Mouse (Mus musculus): ENCODE data around the gene Psap.

Psap gene

DNA sequence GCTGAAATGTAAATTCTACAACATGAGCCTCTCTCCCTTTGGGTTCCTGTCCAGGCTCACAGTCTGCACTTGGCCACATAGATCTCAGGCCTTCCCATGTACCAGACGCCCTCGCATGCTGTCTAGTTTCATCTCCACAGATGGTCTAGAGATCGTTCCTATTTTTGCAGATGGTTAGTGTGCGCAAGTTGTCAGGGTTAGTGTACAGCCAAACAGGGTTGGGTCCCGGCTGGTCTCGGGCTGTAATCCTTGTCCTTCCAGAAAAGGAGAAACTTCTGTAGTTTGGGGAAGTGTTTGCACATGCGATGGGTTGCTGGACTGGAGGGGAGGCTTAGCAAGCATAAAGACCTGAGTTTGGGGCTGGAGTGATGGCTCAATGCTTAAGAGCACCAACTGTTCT, 9.1 kb downstream of the Psap start:
- CTCF ChIA-PET, result no interaction called here

DNA sequence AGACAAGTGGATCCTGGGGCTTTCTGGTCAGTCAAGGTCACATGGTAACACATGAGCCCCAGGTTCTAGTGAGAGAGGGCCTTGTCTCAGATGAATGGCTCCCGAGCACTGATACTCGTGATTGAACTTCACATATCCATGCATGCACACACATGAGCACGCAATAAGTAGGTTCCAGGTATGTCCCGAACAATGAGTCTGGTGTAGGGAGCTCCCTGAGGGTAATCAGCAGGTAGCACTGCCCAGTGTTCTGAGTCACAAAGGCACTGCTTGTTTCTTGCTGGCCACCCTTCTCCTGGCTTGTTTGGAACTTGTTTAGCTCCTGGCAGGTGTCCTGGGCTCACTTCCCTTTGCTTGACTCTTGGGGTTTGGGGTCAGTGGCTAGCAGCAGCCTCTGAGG, 9.7 kb downstream of the Psap start:
- CTCF ChIA-PET, result interaction anchor here (0.5 kb wide), 1 partner anchor 10 kb away, joined by 5 read pairs; no protein-coding TSS in a partner anchor

DNA sequence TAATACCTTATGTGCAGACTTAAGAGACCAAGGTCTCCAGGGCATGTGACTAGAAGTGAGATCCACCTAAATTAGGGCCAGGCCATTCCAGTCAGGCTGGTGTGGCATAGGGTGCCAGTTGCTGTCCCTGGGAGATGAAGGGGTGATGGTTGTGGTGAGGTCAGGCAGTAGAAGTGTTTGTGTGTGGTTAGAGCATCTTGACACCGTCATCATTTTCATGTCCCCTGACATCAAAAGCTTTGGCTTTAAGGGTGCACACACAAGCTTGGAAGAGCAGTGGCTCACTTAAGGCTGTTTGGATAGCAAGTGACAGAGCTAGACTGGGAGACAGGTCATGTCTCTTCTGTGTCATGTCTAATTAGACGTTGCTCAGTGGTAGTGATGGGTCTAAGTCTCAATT, 10.3 kb downstream of the Psap start:
- CTCF ChIA-PET, result interaction anchor here (0.5 to 0.6 kb wide), 3 partner anchors 10 to 988 kb away, joined by 5 to 6 read pairs (median 5); no protein-coding TSS in a partner anchor

DNA sequence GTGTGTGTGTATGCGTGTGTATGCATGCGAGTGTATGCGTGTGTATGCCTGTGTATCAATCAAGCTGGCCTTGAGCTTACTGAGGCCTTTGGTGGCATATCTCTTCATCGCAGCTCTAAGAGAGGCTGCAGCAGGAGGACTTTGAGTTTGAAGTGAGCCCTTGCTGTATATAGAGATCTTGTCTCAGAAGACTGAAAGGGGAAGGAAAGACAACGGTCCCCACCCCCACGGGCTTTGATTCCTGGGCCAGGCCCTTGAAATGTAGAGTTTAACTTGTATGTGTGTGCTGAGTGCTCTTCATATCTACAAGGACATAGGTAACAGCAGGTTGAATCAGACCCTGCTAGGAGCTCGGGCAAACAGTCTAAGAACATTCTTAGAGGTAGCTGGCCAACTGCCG, 11.8 kb downstream of the Psap start:
- CTCF ChIA-PET, result interaction anchor here (0.7 to 1.3 kb wide), 3 partner anchors 22 to 44 kb away, joined by 3 to 4 read pairs (median 3); no protein-coding TSS in a partner anchor

DNA sequence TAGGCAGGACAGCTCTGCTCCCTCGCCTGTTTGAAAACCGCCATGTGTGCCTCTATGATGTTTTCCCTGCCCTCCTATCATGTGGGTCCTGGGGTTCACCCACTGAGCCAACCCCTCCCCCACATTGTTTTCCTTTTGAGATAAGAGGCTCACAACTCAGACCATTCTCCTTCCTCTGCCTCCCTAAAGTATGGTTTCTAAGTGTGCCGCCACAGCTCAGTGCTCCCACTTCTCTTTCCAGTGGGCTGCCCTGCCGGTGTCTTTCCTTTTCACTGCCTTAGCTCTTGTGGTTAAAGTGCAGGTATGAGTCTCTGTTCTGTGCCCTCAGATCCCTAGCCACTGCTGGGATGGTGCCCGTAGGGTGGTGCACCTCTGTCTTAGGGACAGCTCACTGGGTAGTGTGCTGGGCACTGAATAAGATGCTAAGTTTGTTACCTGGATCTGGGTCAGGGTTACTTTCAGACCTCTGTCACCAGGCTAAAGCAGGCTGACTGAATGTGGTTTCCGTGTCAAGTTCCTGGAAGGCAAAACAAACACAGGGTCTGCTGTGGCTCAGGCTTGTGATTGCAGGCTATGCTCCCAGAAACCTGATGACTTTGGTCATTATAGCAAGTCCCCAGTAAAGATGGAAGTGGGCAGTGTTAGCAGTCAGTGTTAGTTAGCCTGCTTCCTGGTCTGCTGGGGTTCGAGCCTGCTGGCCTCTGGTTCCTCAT, 12.8 kb downstream of the Psap start:
- CTCF ChIA-PET, result interaction anchor here (0.7 to 1.3 kb wide), 2 partner anchors 30 to 45 kb away, joined by 3 read pairs; no protein-coding TSS in a partner anchor

DNA sequence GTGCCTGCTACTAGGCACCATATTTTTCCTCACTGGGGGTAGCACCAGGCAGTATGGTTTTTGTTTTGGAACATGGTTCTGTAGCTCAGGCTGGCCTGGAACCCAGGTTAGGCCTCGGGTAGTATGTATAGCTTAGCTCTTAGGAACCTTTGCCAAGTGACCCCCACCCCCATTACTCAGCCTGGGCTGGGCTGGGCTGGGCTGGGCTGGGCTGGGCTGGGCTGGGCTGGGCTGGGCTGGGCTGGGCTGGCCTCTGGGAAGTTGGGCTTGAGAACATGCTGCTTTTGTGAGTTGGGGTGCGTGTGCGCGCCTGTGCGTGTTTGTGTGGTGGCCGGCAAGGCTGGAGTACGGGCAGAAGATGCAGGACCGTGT, 13.3 kb downstream of the Psap start:
- CTCF ChIA-PET, result interaction anchor here (1.3 kb wide), 1 partner anchor 45 kb away, joined by 3 read pairs; no protein-coding TSS in a partner anchor

DNA sequence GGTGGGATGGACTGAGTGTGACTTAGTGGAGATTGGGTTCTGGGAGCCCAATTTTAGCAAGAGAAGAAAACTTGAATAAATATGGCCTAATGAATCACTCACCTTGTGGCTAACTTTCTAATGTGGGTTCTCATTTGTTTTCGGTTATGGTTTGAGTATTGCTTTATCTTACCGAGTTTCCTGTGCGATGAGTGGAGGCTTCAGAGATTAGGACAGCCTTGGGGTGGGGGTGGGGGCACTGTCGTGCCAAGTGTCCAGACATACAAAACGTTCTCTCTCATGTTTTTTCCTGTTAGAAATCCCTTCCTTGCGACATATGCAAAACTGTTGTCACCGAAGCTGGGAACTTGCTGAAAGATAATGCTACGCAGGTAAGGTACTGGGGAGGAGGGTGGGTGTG, 14.8 kb downstream of the Psap start:
- CTCF ChIA-PET, result interaction anchor here (0.6 to 0.7 kb wide), 3 partner anchors 10 to 1016 kb away, joined by 3 to 11 read pairs (median 3); no protein-coding TSS in a partner anchor

DNA sequence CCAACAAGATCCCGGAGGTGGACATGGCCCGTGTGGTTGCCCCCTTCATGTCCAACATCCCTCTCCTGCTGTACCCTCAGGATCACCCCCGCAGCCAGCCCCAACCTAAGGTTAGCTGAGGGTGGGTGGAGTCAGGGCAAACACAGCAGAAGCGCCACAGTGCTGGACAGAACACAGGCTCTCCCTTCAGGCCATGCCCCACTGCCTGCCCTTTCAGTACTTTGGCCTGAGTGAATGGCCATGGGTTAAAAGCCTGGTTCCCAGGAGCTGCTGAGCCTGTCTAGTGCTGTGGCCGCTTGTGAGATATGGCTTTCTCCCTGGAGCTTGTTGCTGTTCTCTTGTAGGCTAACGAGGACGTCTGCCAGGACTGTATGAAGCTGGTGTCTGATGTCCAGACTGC, 17.2 kb downstream of the Psap start:
- CTCF ChIA-PET, result no interaction called here

DNA sequence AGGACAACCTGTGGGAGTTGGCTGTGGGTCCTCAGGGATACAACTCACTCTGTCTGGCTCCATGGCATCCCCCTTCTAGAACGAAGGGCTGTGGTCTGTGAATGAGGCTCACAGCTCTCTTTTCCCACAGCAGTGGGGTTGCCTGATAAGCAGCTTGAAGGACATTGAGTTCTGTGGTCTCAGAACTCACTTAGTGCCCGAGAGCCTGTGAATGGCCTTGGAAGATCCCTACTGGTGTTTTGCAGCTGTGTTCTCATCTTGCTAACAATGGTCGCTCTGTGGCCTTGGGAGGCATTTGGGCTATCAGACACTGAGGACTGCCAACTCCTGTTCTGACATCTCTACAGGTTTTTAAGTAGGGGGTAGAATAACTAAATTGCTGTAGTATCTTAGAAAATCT, 17.9 kb downstream of the Psap start:
- CTCF ChIA-PET, result no interaction called here

DNA sequence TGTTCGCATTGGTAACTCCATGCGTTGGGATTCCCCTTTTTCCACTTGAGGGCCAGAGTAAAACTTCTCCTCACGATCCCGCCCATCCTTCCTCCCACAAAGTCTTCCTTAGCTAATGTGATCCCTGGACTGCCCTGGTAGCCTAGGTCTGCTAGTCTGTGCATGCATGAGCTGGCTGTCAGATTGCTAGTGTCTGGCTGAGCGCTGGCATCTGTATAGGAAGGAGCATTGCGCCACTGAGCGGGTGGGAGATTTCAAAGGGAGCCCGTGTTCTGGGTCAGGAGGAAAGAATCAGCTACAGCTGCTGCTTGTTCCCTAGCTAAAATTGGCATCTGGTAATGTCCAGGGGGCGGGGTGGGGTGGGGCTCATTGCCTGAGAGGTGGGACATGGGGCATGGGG, 18.6 kb downstream of the Psap start:
- CTCF ChIA-PET, result interaction anchor here (0.6 to 0.7 kb wide), 3 partner anchors 18 to 123 kb away, joined by 4 to 6 read pairs (median 5); partner anchors contain the start of gene Psap

DNA sequence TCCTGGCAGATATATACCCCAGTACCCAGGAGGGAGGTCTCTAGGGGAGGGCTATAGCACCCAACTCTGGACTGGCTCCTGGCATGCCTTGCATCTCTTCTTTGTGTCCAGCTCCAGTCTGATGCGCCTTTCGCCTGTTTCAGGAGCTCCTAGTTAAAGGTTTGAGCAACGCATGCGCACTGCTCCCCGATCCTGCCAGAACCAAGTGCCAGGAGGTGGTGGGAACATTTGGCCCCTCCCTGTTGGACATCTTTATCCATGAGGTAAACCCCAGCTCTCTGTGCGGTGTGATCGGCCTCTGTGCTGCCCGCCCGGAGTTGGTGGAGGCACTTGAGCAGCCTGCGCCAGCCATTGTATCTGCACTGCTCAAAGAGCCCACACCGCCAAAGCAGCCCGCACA, 22.2 kb downstream of the Psap start:
- CTCF ChIA-PET, result no interaction called here

DNA sequence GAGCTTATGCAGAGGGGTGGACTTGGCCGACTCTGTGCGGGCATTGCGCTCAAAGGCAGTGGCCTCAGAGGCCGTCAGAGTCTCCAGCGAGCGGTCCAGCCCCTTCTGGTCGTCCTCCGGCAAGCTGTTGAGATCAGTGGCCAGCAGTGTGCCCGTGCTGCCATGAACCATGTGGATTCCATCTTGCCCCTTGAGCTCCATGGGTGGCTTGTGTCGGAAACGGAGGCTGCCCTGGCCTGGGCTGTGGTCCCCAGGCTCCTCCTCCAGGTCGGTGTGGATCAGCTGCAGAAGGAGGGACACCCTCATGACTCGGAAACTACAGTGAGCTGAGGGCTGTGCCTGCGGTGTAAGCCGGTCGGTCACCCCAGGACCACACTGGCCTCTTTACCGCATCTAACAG, 26.0 kb downstream of the Psap start:
- CTCF ChIA-PET, result interaction anchor here (1.7 kb wide), 1 partner anchor 138 kb away, joined by 3 read pairs; no protein-coding TSS in a partner anchor

DNA sequence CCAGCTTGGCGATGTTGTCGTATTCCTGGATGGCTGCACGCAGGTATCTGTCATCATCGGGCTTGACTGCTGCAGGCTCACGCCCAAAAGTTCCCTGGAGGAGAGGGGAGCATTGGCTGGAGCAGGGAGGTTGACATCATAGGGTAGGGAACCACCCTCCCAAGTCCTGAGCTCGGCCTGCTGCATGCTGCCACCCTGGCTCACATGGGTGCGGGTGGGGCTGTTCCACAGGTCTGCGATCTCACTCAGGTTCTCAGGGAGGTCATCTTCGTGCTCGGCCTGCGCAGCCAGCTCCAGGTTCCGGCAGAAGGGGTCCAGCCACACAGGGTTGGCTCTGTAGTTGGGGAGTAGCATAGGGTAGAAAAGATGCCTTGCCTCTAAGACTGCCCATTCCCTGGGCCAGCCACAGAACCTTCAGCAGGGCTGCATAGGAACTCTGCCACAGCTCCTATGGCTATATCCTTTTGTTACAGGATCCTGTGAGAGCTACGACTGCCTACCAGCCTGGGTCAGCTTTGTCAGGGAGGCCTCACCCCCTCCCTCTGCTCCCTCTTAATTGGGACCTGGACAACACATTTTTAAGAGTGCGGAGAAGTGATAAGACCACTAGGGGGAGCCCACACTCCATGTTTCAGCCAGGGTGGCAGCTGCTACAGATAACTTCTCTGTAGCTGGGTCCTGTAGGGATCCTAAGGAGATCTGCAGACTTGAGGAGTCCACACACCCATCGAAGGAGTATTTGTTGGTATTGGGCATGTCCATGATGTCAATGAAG, 27.6 kb downstream of the Psap start:
- CTCF ChIA-PET, result interaction anchor here (1.7 kb wide), 1 partner anchor 136 kb away, joined by 3 read pairs; no protein-coding TSS in a partner anchor

DNA sequence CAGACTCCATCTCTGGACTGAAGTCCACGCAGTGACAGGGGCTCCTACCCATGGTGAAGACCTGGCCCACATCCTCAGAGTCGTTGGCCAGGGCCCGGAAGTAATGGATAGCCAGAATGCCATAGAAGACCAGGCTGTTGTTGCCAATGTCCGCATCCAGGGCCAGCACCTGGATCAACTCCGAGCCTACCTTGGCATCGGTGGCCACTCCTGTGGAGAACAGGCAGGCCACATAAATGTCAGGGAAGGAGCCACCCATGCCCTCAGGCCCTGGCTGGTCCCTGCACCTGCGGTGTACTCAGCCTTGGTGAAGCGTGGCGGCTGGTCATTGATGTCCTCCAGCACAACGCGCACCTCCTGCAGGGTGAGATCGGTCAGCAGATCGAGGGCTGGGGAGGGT, 33.2 kb downstream of the Psap start:
- CTCF ChIA-PET, result no interaction called here

DNA sequence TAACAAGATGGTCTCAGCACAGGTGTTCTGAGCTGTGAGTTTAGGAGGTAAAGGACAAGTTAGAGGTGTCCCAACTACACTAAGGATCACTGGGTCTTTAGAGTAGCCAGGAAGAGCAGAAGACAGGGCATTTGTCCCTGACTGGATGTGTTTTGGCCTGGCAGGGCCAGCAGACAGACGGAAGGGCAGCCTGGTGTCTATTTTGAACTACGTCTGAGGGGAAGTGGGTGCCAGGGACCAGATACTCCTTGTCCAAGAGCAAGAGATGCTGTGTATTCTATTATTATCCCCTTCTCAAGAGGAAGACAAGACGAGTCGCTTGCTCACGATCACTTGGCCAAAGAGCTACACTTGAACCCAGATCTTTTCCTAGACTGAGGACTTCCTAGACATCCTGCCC, 36.2 kb downstream of the Psap start:
- CTCF ChIA-PET, result no interaction called here

DNA sequence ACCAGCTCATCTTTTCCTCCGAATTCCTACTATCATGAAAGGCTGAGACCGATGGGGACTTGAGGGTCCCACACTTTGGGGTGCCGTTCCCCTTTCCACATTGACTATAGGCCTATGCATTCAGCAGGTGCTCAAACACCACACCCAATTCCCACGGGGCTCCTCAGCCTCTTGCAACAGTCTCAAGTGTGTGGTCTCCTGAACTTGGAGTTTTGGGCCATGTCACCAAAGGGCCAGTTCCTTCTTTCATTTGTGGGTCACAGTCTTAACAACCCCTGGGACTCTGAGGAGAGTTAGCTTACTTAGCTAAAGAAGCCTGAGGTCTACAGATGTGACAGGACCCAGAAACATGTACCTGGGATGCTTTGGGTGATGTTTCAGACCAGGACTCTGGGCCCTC, 38.7 kb downstream of the Psap start:
- CTCF ChIA-PET, result interaction anchor here (0.6 kb wide), 2 partner anchors 28 to 96 kb away, joined by 3 to 6 read pairs; no protein-coding TSS in a partner anchor

DNA sequence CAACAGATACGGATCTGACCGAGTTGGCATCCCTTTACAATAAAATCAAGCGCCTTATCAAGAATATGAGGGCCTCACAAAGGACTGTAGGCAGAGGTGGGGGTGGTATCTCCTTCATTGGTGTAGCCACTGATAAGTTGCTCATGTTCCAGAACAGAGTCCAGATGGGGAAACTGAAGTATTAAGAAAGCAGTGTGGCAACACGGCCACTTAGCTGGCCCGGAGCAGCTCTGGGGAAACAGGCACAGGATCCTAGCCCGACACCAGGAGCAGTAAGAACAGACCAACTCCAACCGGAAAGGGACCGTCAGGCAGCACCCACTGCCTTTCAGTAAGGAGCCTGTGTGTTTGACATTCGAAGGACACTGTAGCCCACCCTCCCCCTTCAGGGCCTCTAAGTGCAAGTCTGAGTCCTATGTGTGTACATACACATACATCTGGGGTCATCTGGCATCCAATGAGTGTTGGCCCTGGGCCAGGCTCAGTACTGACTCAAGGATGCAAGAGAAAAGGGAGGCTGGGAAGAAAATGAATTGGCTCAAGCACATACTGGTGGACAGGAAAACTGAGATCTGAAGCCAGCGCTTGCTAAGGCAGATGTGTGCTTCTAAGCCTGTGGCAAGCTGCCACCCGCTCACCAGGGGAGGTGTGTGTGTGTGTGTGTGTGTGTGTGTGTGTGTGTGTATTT, 51.7 kb downstream of the Psap start:
- CTCF ChIA-PET, result no interaction called here

DNA sequence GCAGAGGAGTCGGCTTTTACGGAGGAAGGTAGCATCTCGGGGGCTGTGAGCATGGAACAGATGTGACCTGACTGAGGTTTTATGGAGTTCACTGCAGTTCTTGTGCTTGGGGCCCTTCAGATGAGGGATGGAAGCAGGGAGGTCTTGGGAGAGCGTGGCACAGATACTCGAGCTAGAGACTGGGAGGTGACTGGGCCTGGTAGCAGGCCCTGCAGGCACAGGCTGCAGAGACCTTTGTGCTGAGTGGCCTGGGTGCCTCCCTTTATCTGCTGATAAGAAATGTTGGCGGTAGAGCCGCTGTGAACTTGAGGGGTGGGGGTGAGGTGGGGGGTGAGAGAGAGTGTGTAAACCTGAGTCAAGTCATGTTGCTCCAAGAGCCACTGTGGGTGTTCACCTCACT, 57.2 kb downstream of the Psap start:
- CTCF ChIA-PET, result interaction anchor here (0.6 kb wide), 1 partner anchor 32 kb away, joined by 3 read pairs; no protein-coding TSS in a partner anchor

DNA sequence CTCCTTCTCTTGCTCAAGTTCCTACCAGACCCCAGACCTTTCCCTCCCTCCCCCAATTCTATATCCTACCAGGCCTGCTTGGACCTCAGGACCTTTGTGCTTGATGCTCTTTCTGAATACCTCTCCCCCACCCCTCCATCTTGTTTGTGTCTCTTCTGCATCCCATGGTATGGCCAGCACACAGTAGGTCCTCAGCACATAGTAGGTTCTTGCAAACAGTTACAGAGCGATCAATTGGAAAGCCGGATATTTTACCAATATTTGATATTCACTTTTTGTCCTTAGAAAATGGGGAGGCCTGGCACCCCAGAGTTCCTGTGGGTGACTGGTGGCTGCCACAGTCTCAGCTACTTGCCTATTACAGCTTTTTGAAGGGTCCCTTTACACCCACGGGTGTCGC, 57.6 kb downstream of the Psap start:
- CTCF ChIA-PET, result no interaction called here

DNA sequence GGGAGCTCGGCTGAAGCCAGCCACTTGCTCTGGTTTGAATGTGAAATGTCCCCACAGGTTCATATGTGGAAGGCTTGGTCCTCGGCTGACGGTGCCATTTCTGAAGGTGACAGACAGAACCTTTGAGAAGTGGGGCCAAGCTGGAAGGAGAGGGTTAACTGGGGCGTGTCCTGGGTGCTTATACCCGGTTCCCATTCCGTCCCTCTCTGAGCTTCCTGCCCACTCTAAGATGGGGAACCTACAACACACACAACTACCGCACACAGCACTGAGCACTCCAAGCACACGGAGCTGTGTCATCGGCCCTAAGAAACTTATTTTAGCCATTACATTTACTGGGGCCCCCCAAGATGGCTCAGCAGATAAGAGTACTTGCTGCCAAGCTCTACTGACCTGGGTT, 64.1 kb downstream of the Psap start:
- CTCF ChIA-PET, result no interaction called here

DNA sequence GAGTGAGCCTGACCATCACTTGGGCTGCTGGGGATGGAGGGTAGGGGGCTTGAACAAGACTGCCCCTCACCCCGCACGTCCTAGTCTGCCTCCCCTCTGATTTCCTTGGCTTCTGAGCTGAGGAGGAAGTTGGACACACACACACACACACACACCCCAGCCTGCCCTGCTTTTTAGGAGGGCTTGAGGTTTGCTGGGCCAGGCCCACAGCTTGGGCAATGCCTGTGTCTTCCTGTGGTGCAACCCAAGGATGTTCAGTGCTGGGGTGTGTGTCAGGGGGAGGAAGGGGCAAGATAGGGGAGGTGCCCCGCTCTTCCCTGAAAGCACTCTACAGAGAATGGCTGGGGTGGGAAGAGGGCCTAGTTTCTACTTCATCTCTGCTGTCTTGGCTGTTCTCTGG, 66.7 kb downstream of the Psap start:
- CTCF ChIA-PET, result interaction anchor here (0.5 kb wide), 1 partner anchor 40 kb away, joined by 8 read pairs; no protein-coding TSS in a partner anchor

DNA sequence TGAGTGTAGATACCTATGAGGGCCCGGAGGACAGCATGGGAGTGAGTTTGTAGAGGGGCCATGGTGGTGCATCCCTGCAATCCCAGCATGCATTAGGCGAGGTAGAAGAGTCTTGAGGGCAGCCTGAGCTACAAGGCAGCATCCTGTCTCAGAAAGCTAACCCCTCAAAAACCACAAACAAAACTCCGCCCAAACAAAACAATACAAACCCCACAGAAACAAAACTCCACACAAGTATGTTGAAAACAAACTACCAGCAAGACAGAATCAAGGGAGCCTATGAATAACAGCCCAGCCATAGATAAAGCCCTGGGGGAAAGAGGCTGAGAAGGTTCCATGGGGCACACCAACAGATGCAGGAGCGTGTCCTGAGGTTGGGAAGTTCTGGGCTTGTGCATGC, 68.6 kb downstream of the Psap start:
- CTCF ChIA-PET, result interaction anchor here (0.6 to 1.2 kb wide), 2 partner anchors 97 to 100 kb away, joined by 3 to 4 read pairs; no protein-coding TSS in a partner anchor

Measured in spleen, embryonic (tissue).